Mouse (Mus musculus) neural tube, embryonic 11.5 days (tissue): ENCODE measurements around the gene Vps13d. TPM values are rescaled to one million over a fixed set of nuclear protein-coding genes. Genes with fewer than 3 reads are reported as not detected.
A peak's percentile ranks its signal among the peaks of the same experiment; 100 is the strongest.

Source experiments
- ATAC-seq: fragments of 200-750 bp; cut with Nextera tagmentation; 2 replicates; pipeline ENCODE4 v1.8.0; 2017; ENCODE audit warnings: moderate number of reproducible peaks, mild to moderate bottlenecking, moderate TSS enrichment, moderate library complexity; ENCODE audit not compliant: insufficient read depth, low FRiP score, low TSS enrichment
- DNase-seq: peaks from one replicate; pipeline ENCODE4 v3.0.0-alpha.2; 2015; ENCODE audit warnings: low spot score
- H3K27ac ChIP-seq: fragments of 300-500 bp; sonication (generic); 2 replicates; pipeline ENCODE4 v1.5.1; 2014; ENCODE audit warnings: low read depth, mild to moderate bottlenecking, low read length
- H3K27me3 ChIP-seq: fragments of 300-500 bp; sonication (generic); 2 replicates; pipeline ENCODE4 v1.6.1; 2014; ENCODE audit warnings: mild to moderate bottlenecking, low read length, mixed read lengths; ENCODE audit not compliant: control insufficient read depth, insufficient read depth
- H3K36me3 ChIP-seq: fragments of 300-500 bp; sonication (generic); 2 replicates; pipeline ENCODE4 v1.6.1; 2014; ENCODE audit warnings: mild to moderate bottlenecking, low read length, moderate library complexity, mixed read lengths; ENCODE audit not compliant: control insufficient read depth, insufficient read depth
- H3K4me1 ChIP-seq: fragments of 300-500 bp; sonication (generic); 2 replicates; pipeline ENCODE4 v1.6.1; 2014; ENCODE audit warnings: low read length, mixed read lengths; ENCODE audit not compliant: control insufficient read depth, insufficient read depth
- H3K4me2 ChIP-seq: fragments of 300-500 bp; sonication (generic); 2 replicates; pipeline ENCODE4 v1.6.1; 2014; ENCODE audit warnings: low read depth, mild to moderate bottlenecking, moderate library complexity
- H3K4me3 ChIP-seq: fragments of 300-500 bp; sonication (generic); 2 replicates; pipeline ENCODE4 v1.5.1; 2014; ENCODE audit warnings: low read depth, low read length
- H3K9ac ChIP-seq: fragments of 300-500 bp; sonication (generic); 2 replicates; pipeline ENCODE4 v1.6.1; 2014; ENCODE audit warnings: mild to moderate bottlenecking, low read length
- H3K9me3 ChIP-seq: fragments of 300-500 bp; sonication (generic); 2 replicates; pipeline ENCODE4 v1.6.1; 2016; ENCODE audit warnings: low read length; ENCODE audit not compliant: control insufficient read depth
- WGBS: fragments of 180-500 bp; shearing (Covaris S2); extraction: QIAGEN DNeasy Blood & Tissue Kit; methylation state at CpG from one replicate; pipeline ENCODE4 v1.1.7; 2014; 5-methylcytosine and 5-hydroxymethylcytosine counted together
- polyA plus RNA-seq: library from polyadenylated mRNA; unstranded; fragments of >200 nt; fragmentation: Nextera tagmentation; extraction: Ambion mirVana; gene quantifications from 2 replicates; pipeline ENCODE4 v1.2.1, GENCODE M21; 2014

Gene Vps13d
- polyA plus RNA-seq, 1 experiment from 2014 or later, result 14.3 TPM

DNA sequence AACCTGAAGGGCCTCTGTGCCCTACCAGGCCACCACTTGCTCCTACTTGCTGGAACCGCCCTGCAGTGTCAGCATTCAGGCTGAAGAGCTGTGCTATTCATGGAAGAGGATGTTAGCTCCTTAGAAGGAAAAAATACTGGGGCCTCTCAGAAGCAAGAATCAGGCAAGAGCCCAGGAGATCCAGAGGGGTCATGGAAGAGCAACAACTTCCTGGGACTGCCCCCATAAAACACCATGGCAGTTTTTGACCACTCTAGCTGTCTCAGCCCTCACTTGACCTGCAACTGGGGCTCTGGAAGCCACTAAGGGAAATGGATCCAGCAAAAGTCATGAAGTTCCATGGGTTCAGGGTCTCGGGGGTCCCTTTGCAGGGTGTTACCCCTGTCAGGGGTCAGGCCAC lies 20.6 kb upstream of the Vps13d start:
- H3K4me2 ChIP-seq, result no peak overlapping the region
- no peak overlapping the region for H3K27ac ChIP-seq
- no peak for DNase-seq
- WGBS, result 83% methylated on average over 2 of the region's 2 CpGs
- H3K9ac ChIP-seq, result no peak overlapping the region; the same call in 1 of the 2 replicates
- no peaks in the 10 kb centered on the region for H3K9me3 ChIP-seq
- H3K36me3 ChIP-seq, result no peaks in the 10 kb centered on the region
- no peak overlapping the region for H3K4me3 ChIP-seq
- H3K27me3 ChIP-seq, result no peaks in the 10 kb centered on the region
- no peaks in the 10 kb centered on the region; the same call in 1 of the 2 replicates for H3K4me1 ChIP-seq
- no peak for ATAC-seq

DNA sequence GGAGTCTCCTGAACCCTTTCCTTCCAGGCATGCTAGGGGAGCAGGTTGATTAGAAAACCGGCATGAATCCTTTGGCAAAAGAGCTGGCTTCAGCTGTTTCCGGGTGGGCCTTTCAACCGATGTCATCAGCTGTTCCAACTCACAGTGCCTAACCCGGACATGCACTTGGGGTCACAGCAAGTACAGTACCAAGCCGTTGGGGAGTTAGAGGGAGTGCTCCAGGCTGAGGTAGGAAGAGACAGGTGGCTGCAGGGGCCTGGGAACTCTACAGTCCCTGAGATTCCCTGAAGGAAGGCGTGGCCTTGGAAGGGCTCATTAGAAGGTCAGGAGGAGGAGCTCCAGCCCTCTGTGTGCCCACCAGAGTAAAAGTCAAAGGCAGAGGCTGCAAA lies 20.0 kb upstream of the Vps13d start:
- 57% methylated on average over 6 of the region's 6 CpGs for WGBS
- H3K4me2 ChIP-seq, result no peak overlapping the region
- DNase-seq (peak; percentile 19), ATAC-seq (peak; percentile 38; the same call in 1 of the 2 replicates)
- H3K27me3 ChIP-seq, result no peaks in the 10 kb centered on the region
- no peaks in the 10 kb centered on the region; the same call in 1 of the 2 replicates for H3K4me1 ChIP-seq
- no peak overlapping the region for H3K9ac ChIP-seq
- no peaks in the 10 kb centered on the region for H3K36me3 ChIP-seq
- H3K4me3 ChIP-seq, result no peak overlapping the region
- no peak overlapping the region for H3K27ac ChIP-seq
- no peaks in the 10 kb centered on the region for H3K9me3 ChIP-seq

DNA sequence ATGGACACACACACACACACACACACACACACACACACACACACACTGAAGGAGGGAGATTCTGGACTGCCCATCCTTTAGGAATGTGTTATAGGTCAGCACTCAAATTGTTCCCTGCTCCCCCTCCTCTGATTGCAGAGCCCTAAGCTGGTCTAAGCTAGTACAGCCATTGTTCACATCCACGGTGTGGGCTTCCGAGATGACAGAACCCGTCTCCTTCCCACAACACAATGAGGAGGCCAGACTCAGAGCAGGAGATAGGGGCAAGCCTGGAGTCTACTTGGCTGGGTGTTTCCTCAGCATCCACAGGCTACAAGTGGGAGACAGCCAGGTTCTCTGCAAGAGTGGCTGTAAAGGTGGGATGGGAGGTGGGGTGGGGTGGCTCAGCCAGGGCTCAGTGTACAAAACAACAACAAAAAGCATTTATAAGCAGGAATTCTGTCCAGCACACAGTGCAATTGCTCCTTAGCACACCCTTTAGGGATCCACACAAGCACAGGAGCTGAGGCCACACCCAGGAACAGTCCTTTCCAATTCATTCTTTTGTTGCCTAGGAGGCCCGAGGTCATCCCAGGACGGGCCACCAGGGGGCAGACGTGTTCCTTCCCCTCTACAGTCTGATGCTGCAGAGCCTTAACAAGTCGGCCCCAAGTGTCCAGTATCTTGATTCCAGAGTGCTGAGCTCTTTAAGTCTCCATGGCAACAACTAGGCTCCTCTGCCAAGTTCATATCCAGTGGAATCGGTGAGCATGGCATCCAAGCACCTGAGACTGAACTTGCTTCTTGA lies 19.4 kb upstream of the Vps13d start:
- no peak overlapping the region for H3K9ac ChIP-seq
- H3K36me3 ChIP-seq, result no peaks in the 10 kb centered on the region
- H3K9me3 ChIP-seq, result no peaks in the 10 kb centered on the region
- H3K4me2 ChIP-seq, result no peak overlapping the region
- no peak overlapping the region for H3K27ac ChIP-seq
- no peaks in the 10 kb centered on the region; the same call in 1 of the 2 replicates for H3K4me1 ChIP-seq
- no peaks in the 10 kb centered on the region for H3K27me3 ChIP-seq
- DNase-seq, result peak; percentile 90
- peak; percentile 83 for ATAC-seq
- WGBS, result 36% methylated on average over 8 of the region's 8 CpGs
- no peak overlapping the region for H3K4me3 ChIP-seq

DNA sequence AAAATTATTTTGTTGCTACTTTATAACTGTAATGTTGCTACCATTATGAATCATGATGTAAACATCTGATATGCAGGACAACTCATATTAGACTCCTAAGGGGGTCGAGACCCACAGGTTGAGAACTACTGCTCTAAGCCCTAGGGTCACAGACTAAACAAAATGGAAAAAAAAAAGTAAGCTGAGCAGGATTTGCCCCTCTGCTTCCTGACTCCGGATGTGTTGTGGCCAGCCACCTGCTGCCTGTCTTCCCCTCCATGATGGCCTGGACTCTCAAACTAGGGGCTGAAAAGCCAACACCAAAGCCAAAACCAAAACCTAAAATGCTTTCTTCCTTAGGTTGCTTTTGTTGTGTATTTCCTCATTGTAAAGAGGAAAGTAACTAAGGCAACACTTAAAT lies 16.3 kb upstream of the Vps13d start:
- no peaks in the 10 kb centered on the region for H3K27me3 ChIP-seq
- no peak for DNase-seq
- H3K36me3 ChIP-seq, result no peaks in the 10 kb centered on the region
- no peak overlapping the region for H3K4me3 ChIP-seq
- ATAC-seq, result no peak
- 76% methylated on average over 2 of the region's 2 CpGs for WGBS
- no peak overlapping the region for H3K9ac ChIP-seq
- no peak overlapping the region for H3K27ac ChIP-seq
- H3K4me2 ChIP-seq, result no peak overlapping the region
- H3K9me3 ChIP-seq, result no peaks in the 10 kb centered on the region
- no peaks in the 10 kb centered on the region; the same call in 1 of the 2 replicates for H3K4me1 ChIP-seq

DNA sequence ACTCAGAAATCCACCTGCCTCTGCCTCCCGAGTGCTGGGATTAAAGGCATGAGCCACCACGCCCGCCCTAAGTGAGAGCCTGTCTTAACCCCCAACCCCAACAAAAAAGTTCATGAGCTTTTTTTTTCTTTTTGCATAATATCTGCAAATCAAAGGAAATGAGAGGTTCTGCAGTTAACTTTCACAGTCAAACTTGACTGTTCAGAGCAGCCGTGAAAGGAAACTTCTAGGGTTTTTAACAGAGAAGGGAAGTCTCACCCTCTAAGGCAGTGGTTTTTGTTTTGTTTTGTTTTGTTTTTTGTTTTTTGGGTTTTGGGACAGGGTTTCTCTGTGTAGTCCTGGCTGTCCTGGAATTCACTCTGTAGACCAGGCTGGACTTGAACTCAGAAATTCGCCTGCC lies 15.8 kb upstream of the Vps13d start:
- Histone ChIP-seq H3K36me3 (no peaks in the 10 kb centered on the region), H3K4me1 (no peaks in the 10 kb centered on the region; the same call in 1 of the 2 replicates), H3K27me3 (no peaks in the 10 kb centered on the region), H3K9ac (no peak overlapping the region), H3K4me3 (no peak overlapping the region), H3K9me3 (no peaks in the 10 kb centered on the region), H3K27ac (no peak overlapping the region), H3K4me2 (no peak overlapping the region)
- ATAC-seq (no peak), DNase-seq (no peak)
- WGBS, result 93% methylated on average over 5 of the region's 5 CpGs

DNA sequence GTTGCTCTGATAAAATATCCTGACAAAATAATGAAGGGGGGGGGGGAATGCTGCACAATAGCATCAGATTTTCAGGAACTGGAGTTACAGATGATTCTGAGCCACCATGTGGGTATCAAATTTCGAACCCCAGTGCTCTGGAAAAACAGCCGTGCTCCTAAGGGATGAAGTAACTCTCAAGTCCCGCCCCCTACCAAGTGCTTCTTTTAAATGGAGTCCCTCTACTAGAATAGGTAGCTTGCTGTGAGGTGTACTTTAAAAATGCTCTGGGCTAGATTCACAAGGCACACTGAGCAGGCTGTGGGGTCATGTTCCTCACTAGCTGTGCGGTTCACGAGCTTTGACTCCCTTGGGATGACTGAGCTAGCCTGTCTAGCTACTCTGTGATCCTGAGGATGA lies 14.9 kb upstream of the Vps13d start:
- WGBS, result 38% methylated on average over 5 of the region's 5 CpGs
- no peaks in the 10 kb centered on the region for H3K9me3 ChIP-seq
- H3K27me3 ChIP-seq, result no peaks in the 10 kb centered on the region
- H3K36me3 ChIP-seq, result no peaks in the 10 kb centered on the region
- H3K9ac ChIP-seq, result no peak overlapping the region
- no peak overlapping the region for H3K4me3 ChIP-seq
- DNase-seq (no peak), ATAC-seq (no peak)
- H3K4me1 ChIP-seq, result no peaks in the 10 kb centered on the region
- H3K4me2 ChIP-seq, result no peak overlapping the region
- no peak overlapping the region for H3K27ac ChIP-seq

DNA sequence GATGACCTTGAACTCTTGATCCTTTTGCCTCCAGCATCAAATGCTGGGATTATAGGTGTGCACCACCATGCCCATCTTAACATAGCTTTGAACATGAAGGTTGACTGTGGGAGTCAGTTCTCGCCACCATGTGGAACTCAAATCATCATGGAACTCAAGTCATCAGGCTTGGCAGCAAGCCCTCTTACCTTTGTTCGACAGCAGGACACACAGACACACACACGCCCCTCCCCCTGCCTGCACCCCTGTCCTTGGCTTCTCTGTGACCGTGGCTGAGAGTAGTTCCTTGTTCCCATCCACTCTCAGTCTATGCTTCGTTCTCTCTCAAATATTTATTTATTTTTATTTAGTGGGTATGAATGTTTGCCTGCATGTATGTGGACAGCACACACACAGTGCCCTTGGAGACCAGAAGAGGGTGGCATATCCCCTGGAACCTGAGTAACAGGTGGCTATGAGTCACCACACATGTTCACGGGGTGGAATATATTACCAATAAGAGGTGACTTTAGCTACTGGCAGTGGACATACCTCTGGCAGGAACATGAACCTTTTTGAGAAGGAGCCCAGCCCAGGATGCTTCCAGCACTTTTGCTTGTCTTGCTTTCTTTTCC lies 14.4 kb upstream of the Vps13d start:
- no peak overlapping the region for H3K4me2 ChIP-seq
- 82% methylated on average over 6 of the region's 6 CpGs for WGBS
- no peak for DNase-seq
- no peaks in the 10 kb centered on the region for H3K4me1 ChIP-seq
- no peaks in the 10 kb centered on the region for H3K9me3 ChIP-seq
- H3K27ac ChIP-seq, result no peak overlapping the region
- H3K4me3 ChIP-seq, result no peak overlapping the region
- H3K36me3 ChIP-seq, result no peaks in the 10 kb centered on the region
- no peak overlapping the region for H3K9ac ChIP-seq
- H3K27me3 ChIP-seq, result no peaks in the 10 kb centered on the region
- ATAC-seq, result no peak

DNA sequence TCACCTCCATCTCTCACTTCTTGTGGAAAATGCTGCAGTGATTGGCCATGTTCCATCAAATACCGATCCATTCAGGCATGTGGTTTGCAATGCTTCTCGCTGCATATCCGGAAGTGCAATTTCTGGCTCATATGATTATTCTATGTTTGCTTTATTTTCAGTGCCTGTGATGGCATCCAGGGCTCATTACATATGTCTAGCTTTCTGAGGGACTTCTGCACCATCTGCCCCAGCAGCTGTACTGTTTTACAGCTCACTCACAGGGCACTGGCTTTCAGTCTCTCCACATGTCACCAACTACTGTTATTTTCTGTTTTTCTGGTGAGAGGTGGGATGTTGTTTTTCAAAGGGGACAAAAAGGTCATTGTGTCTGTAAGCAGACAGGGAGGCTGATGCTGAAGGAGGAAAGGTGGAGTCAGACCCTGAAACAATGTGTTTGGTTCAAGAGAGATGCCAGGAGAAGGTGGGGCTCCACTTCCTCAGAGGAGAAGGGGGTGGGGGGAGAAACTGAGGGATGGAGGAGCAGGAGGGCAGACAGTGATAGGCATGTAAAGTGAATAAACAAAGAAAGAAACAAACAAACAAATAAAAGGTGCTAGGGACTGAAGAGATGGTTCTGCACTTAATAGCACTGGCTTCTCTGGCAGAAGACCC lies 13.0 kb upstream of the Vps13d start:
- no peak overlapping the region for H3K9ac ChIP-seq
- no peaks in the 10 kb centered on the region for H3K36me3 ChIP-seq
- 93% methylated on average over 3 of the region's 3 CpGs for WGBS
- ATAC-seq (no peak), DNase-seq (no peak)
- no peaks in the 10 kb centered on the region for H3K4me1 ChIP-seq
- H3K4me2 ChIP-seq, result no peak overlapping the region
- no peak overlapping the region for H3K27ac ChIP-seq
- H3K27me3 ChIP-seq, result no peaks in the 10 kb centered on the region
- no peaks in the 10 kb centered on the region for H3K9me3 ChIP-seq
- H3K4me3 ChIP-seq, result no peak overlapping the region
